Mouse (Mus musculus) CH12.LX (cell line): ENCODE results near the gene Msn. TPM values are rescaled to one million over a fixed set of nuclear protein-coding genes. Genes with fewer than 3 reads are reported as not detected.

ENCODE experiments used
- DNase-seq: peaks from one replicate; pipeline ENCODE4 v3.0.0-alpha.2; 2013; ENCODE audit errors: extremely low read depth
- H3K27ac ChIP-seq: 2 replicates; pipeline ENCODE4 v1.5.1; 2012; ENCODE audit warnings: low read depth, mild to moderate bottlenecking, control low read depth, moderate library complexity; ENCODE audit not compliant: insufficient read depth
- H3K27me3 ChIP-seq: replicated peaks from 2 replicates; pipeline ENCODE3; 2012; ENCODE audit warnings: inconsistent platforms
- H3K36me3 ChIP-seq, 2 experiments: replicated peaks in 1 of 2; 2 replicates each; pipeline versions ENCODE3 to v1.6.1; 2012; ENCODE audit warnings: inconsistent platforms in 1 of 2, low read length in 1 of 2, mild to moderate bottlenecking in 1 of 2, mixed read lengths in 1 of 2, moderate library complexity in 1 of 2; ENCODE audit not compliant: control insufficient read depth in 1 of 2, insufficient read depth in 1 of 2
- H3K4me1 ChIP-seq, 2 experiments: 2 replicates each; pipeline ENCODE4 v1.6.1; 2012; ENCODE audit warnings: inconsistent platforms in 1 of 2, moderate library complexity in 1 of 2; ENCODE audit not compliant: insufficient read depth in 2 of 2, control insufficient read depth in 1 of 2
- H3K4me2 ChIP-seq: 2 replicates; pipeline ENCODE4 v1.6.1; 2012; ENCODE audit warnings: low read depth, mild to moderate bottlenecking, control low read depth; ENCODE audit not compliant: poor library complexity, insufficient read depth, severe bottlenecking
- H3K4me3 ChIP-seq, 3 experiments: fragments of 150-350 bp in 1 of 3; sonication (generic) in 1 of 3; replicated peaks in 1 of 3; 2 replicates each; pipeline versions ENCODE3 to v1.5.1; 2011 to 2012; ENCODE audit warnings: low read depth in 2 of 3, low read length in 2 of 3, mild to moderate bottlenecking in 2 of 3, moderate library complexity in 2 of 3, control low read depth in 1 of 3, improper control_type of control experiment in 1 of 3, inconsistent platforms in 1 of 3, mixed read lengths in 1 of 3; ENCODE audit not compliant: poor library complexity in 1 of 3
- H3K79me2 ChIP-seq: replicated peaks from 2 replicates; pipeline ENCODE4 v1.6.1; 2012; ENCODE audit warnings: mild to moderate bottlenecking, moderate library complexity; ENCODE audit not compliant: control insufficient read depth, poor library complexity, insufficient read depth, severe bottlenecking; ENCODE audit errors: extremely low read depth
- H3K9ac ChIP-seq: 2 replicates; pipeline ENCODE4 v1.6.1; 2012; ENCODE audit warnings: low read depth, mild to moderate bottlenecking, control low read depth, moderate library complexity; ENCODE audit not compliant: insufficient read depth
- H3K9me3 ChIP-seq: replicated peaks from 2 replicates; pipeline ENCODE3; 2012; ENCODE audit warnings: low read length, inconsistent platforms, mixed read lengths
- BHLHE40 ChIP-seq: IDR thresholded peaks from 2 replicates; pipeline ENCODE4 v1.6.1; 2011; ENCODE audit warnings: mild to moderate bottlenecking, low read depth, low read length, improper control_type of control experiment
- CHD2 ChIP-seq: IDR thresholded peaks from 2 replicates; pipeline ENCODE4 v1.6.1; 2011; ENCODE audit warnings: low read length, improper control_type of control experiment
- CTCF ChIP-seq, 2 experiments: IDR thresholded peaks in 1 of 2; conservative IDR thresholded peaks in 1 of 2; 2 replicates each; pipeline ENCODE4 v1.5.1; 2011 to 2012; ENCODE audit warnings: low read depth in 2 of 2, low read length in 2 of 2, improper control_type of control experiment in 1 of 2, inconsistent platforms in 1 of 2, mild to moderate bottlenecking in 1 of 2, moderate library complexity in 1 of 2
- E2F4 ChIP-seq: IDR thresholded peaks from 2 replicates; pipeline ENCODE4 v1.6.1; 2011; ENCODE audit warnings: low read depth, low read length, improper control_type of control experiment; ENCODE audit not compliant: insufficient replicate concordance
- ELF1 ChIP-seq: IDR thresholded peaks from 2 replicates; pipeline ENCODE4 v1.6.1; 2014; ENCODE audit warnings: low read depth, mild to moderate bottlenecking, inconsistent platforms, low read length, improper control_type of control experiment
- ETS1 ChIP-seq: conservative IDR thresholded peaks from 2 replicates; pipeline ENCODE4 v1.6.1; 2012; ENCODE audit warnings: low read depth, mild to moderate bottlenecking, inconsistent platforms, low read length, improper control_type of control experiment, moderate library complexity
- HCFC1 ChIP-seq: IDR thresholded peaks from 2 replicates; pipeline ENCODE4 v1.6.1; 2012; ENCODE audit warnings: low read depth, mild to moderate bottlenecking, inconsistent platforms, low read length, improper control_type of control experiment
- IRF4 ChIP-seq: IDR thresholded peaks from 2 replicates; pipeline ENCODE4 v1.6.1; 2014; ENCODE audit warnings: low read depth, mild to moderate bottlenecking, inconsistent platforms, low read length, improper control_type of control experiment
- JUN ChIP-seq: IDR thresholded peaks from 2 replicates; pipeline ENCODE4 v1.6.1; 2011; ENCODE audit warnings: low read depth, mild to moderate bottlenecking, low read length, improper control_type of control experiment, moderate library complexity; ENCODE audit not compliant: insufficient read depth
- KAT2A ChIP-seq: IDR thresholded peaks from 2 replicates; pipeline ENCODE4 v1.6.1; 2012; ENCODE audit warnings: low read length, improper control_type of control experiment, inconsistent platforms; ENCODE audit not compliant: insufficient replicate concordance
- MAFK ChIP-seq: IDR thresholded peaks from 2 replicates; pipeline ENCODE4 v1.6.1; 2011; ENCODE audit warnings: low read length, improper control_type of control experiment; ENCODE audit not compliant: insufficient replicate concordance
- MAZ ChIP-seq: IDR thresholded peaks from 2 replicates; pipeline ENCODE4 v1.6.1; 2012; ENCODE audit warnings: low read depth, mild to moderate bottlenecking, inconsistent platforms, low read length, improper control_type of control experiment, moderate library complexity
- MEF2A ChIP-seq: IDR thresholded peaks from 2 replicates; pipeline ENCODE4 v1.6.1; 2014; ENCODE audit warnings: low read depth, mild to moderate bottlenecking, inconsistent platforms, low read length, improper control_type of control experiment, borderline replicate concordance
- POLR2A ChIP-seq: IDR thresholded peaks from 2 replicates; pipeline ENCODE4 v1.6.1; 2011; ENCODE audit warnings: low read depth, mild to moderate bottlenecking, improper control_type of control experiment, low read length
- POLR2AphosphoS2 ChIP-seq: IDR thresholded peaks from 2 replicates; pipeline ENCODE4 v1.6.1; 2011; ENCODE audit warnings: low read depth, low read length, improper control_type of control experiment
- RAD21 ChIP-seq: IDR thresholded peaks from 2 replicates; pipeline ENCODE4 v1.6.1; 2011; ENCODE audit warnings: low read depth, mild to moderate bottlenecking, low read length, improper control_type of control experiment, moderate library complexity
- RCOR1 ChIP-seq: conservative IDR thresholded peaks from 2 replicates; pipeline ENCODE4 v1.6.1; 2012; ENCODE audit warnings: low read depth, mild to moderate bottlenecking, inconsistent platforms, low read length, improper control_type of control experiment
- SIN3A ChIP-seq: IDR thresholded peaks from 2 replicates; pipeline ENCODE4 v1.6.1; 2012; ENCODE audit warnings: low read length, improper control_type of control experiment, inconsistent platforms
- SMC3 ChIP-seq: IDR thresholded peaks from 2 replicates; pipeline ENCODE4 v1.6.1; 2011; ENCODE audit warnings: low read depth, low read length, improper control_type of control experiment
- ZKSCAN1 ChIP-seq: IDR thresholded peaks from 2 replicates; pipeline ENCODE4 v1.6.1; 2012; ENCODE audit warnings: low read depth, inconsistent platforms, low read length, improper control_type of control experiment, borderline replicate concordance
- dilution Hi-C: fragments of 300-500 bp; cut with MboI; formaldehyde crosslinking; loops from 2 replicates; pipeline ENCODE4 v1.14.3; 2020; ENCODE audit warnings: low sequenced_read_pairs; ENCODE audit not compliant: extremely low pct_unique_long_range_greater_than_20kb, extremely low pct_ligation_motif_present
- in situ Hi-C: fragments of 300-500 bp; cut with MboI; formaldehyde crosslinking; loops from 3 replicates; pipeline ENCODE4 v1.14.3; 2019; ENCODE audit warnings: low sequenced_read_pairs, low pct_ligation_motif_present, low pct_unique_long_range_greater_than_20kb, mixed read lengths
- polyA plus RNA-seq: library from polyadenylated mRNA; unstranded; fragments of >175 nt; gene quantifications from 2 replicates; pipeline ENCODE4 v1.2.1, GENCODE M21; 2012; ENCODE audit warnings: low read depth; ENCODE audit not compliant: insufficient read length
- total RNA-seq, 2 experiments: library from RNA; depleted of rRNA; stranded (reverse); fragments of 300-350 nt in 1 of 2; fragments of >200 nt in 1 of 2; gene quantifications; 2 replicates each; pipeline ENCODE4 v1.2.3; 2012 to 2014

Msn gene
- total and polyA plus RNA-seq, 3 experiments, result 55.1 to 315 (median 56.2) TPM

DNA sequence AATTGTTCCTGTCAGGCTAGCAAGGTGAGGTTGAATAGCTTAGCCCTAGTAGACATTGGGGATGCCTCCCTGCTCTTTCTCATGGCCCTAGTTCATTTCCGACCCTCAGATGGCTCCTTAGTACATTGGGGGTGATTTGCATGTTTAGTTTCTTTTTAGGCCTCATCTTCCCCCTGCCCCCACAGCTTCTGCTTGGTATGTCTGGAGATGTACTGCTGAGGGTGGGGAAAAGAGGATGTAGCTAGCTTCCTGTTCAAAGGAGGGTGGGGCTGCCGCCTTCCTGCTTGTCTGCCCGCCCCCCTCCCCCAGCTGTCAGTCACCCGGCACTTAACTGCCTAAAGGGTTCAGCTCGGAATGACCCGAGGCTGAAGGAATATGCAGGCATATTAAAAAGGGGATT, 34.8 kb downstream of the Msn start:
- Histone ChIP-seq H3K27ac (peak overlapping the region; percentile 100), H3K9me3 (no peaks in the 10 kb centered on the region), H3K36me3 (peaks cover 8 to 18% of the 10 kb centered on the region in 2 experiments), H3K9ac (peak overlapping the region; percentile 55), H3K79me2 (peaks cover 67% of the 10 kb centered on the region), H3K4me2 (peak overlapping the region; percentile 70), H3K4me1 (peaks cover 7 to 80% of the 10 kb centered on the region in 2 experiments; a peak in 3 of 4 replicates), H3K4me3 (peak overlapping the region in 1 of 3 experiments; percentile 22), H3K27me3 (no peaks in the 10 kb centered on the region)
- dilution Hi-C loops, result no loop called here
- peak; percentile 87 for DNase-seq
- in situ Hi-C loops, result loop anchor here (5.0 kb wide), 1 partner anchor 93 kb away; no protein-coding TSS in a partner anchor
- no peak for TF ChIP-seq POLR2AphosphoS2
- no peak for TF ChIP-seq CTCF (conservative IDR thresholded peaks at IDR 0.05 in 1 of 2, IDR thresholded peaks at IDR 0.05 in 1 of 2; ENCODE audit: low read depth in 2 of 2, low read length in 2 of 2)
- TF ChIP-seq SMC3, result no peak
- TF ChIP-seq SIN3A, result no peak; the same call in none of the 2 replicates
- TF ChIP-seq POLR2A, result no peak
- peak; percentile 79 for TF ChIP-seq ELF1
- peak; percentile 42; the same call in 1 of the 2 replicates for TF ChIP-seq IRF4
- no peak for TF ChIP-seq BHLHE40
- TF ChIP-seq MEF2A, result peak; percentile 21; the same call in 1 of the 2 replicates
- TF ChIP-seq JUN, result no peak
- TF ChIP-seq HCFC1, result peak; percentile 44; the same call in 1 of the 2 replicates
- TF ChIP-seq E2F4, result no peak
- no peak for TF ChIP-seq MAFK
- peak; percentile 62 for TF ChIP-seq ETS1
- no peak for TF ChIP-seq KAT2A
- TF ChIP-seq CHD2, result peak; percentile 82
- TF ChIP-seq MAZ, result peak; percentile 88

DNA sequence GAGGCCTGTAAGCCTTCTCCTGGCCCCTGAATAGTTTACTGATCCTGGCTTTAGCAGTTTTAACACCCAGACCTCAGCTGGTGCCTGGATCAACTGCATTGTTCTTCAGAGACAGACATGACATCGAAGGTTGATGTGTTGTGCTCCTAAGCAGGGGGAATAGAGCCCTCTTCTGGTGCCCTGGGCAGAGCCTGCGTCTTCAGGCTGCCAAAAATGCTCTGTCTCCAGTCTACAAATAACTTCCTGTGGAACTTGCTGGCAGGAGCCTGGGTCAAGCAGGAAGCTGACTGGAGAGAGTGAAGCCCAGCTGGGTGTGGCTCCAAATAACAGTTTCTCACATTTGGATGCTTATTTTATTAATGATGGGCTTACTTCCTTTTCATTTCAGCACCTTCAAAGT, 37.4 kb downstream of the Msn start:
- H3K27ac ChIP-seq, result no peak overlapping the region

More for the DNA sequence above, 37.4 kb downstream of the Msn start:
- in situ Hi-C loops (loop anchor here (5.0 kb wide), 1 partner anchor 96 kb away; no protein-coding TSS in a partner anchor), dilution Hi-C loops (no loop called here)
- no peak overlapping the region for H3K4me3 ChIP-seq
- H3K9me3 ChIP-seq, result no peaks in the 10 kb centered on the region
- H3K79me2 ChIP-seq, result peaks cover 59% of the 10 kb centered on the region
- H3K27me3 ChIP-seq, result no peaks in the 10 kb centered on the region
- TF ChIP-seq RAD21 (peak; percentile 43), POLR2A (0 out of 2 replicates have a peak, but pooled peaks have one; percentile 10), RCOR1 (no peak), CTCF (conservative IDR thresholded peaks at IDR 0.05 in 1 of 2, IDR thresholded peaks at IDR 0.05 in 1 of 2; ENCODE audit: low read depth in 2 of 2, low read length in 2 of 2) (peak in 1 of 2 experiments; percentile 48; a peak in 2 of 4 replicates), ZKSCAN1 (no peak), SMC3 (peak; percentile 40)
- no peak overlapping the region for H3K9ac ChIP-seq
- peaks cover 8 to 18% of the 10 kb centered on the region in 2 experiments for H3K36me3 ChIP-seq
- H3K4me1 ChIP-seq, result peaks cover 7 to 63% of the 10 kb centered on the region in 2 experiments; a peak in 3 of 4 replicates
- peak; percentile 17 for DNase-seq
- H3K4me2 ChIP-seq, result no peak overlapping the region
